Mouse (Mus musculus): ENCODE results near the gene Ilk.

- TF ChIP-seq CTCF (IDR thresholded peaks at IDR 0.05; ENCODE audit: low read depth) (no peak), EP300 (optimal IDR thresholded peaks at IDR 0.05) (no peak)
These were observed 14.5 kb upstream of the Ilk start for GRCm38 (mm10) chr7:105721916-105722315.
